Mouse (Mus musculus) thymus, adult 18-20 months (tissue): ENCODE results near the gene Tnni3.
"Not testable (repeated sequence)": the region's sequence is repeated elsewhere in the genome, so short reads cannot be mapped to it uniquely, and the experiment has no call there.

Experiments used
- DNase-seq, 2 experiments: peaks; one replicate each; pipeline ENCODE4 v3.0.0; 2022; ENCODE audit warnings: mixed read lengths in 2 of 2

Tnni3 gene

DNA sequence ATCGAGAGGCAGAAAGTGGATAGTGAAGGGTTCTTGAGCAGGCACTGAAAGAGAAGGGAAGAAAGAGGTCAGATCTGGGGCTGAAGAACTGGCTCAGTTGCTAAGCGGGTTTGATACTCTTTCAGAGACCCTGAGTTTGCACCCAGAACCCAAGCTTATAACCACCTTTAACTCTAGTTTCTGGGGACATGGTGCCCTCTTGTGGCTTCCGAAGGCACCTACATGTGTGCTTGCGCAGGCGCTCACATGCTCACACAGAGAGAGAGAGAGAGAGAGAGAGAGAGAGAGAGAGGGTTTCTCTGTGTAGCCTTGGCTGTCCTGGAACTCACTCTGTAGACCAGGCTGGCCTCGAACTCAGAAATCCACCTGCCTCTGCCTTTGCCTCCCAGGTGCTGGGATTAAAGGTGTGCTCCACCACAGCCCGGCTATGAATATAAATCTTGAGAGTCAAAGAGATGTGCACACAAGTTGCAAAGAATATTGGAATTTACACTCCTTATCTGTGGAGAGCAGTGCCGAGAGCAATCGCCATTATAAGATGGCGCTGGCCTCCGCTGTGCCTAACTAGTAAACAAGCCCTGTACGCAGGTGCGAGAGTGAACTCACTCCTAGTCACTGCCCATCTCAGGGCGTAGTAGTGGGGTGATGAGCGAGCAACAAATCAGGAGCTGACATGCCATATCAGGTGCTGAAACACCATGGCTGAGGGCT, at the start of gene Tnni3:
Tnni3 (minus strand) TSS at position 18 of the 711 bp plus-strand sequence.
- not testable (repeated sequence) for DNase-seq

DNA sequence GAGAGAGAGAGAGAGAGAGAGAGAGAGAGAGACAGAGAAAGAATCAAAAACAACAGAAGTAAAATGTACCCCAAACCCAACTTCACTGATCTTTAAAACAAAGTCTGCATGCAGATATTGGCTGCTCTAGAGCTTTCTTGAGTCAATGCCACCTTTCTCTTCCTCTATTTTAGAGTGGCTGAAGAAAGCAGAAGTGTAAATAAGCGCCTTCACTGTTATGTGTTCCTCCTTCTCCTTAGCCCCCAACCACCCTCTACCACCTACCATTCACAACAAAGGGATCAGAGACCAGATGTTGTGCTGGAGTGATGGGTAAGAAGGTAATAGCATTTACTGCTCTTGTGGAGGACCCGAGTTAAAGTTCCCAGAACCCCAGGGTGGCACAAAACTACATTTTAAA, 48.3 kb upstream of the Tnni3 start:
- not testable (repeated sequence) for DNase-seq

DNA sequence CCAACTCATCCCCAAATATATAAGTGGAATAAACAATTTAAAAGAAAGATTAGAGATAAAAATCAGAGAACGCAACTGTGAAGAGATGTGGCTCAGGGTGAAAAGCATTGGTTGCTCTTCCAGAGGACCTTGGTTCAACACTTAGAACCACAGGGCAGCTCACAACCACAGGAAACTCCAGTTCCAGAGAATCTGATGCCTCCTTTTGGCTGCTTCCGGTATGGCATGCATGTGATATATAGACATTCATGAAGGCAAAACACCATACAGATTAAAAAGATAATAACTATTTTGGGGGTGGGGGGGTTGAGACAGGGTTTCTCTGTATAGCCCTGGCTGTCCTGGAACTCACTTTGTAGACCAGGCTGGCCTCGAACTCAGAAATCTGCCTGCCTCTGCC, 38.6 kb upstream of the Tnni3 start:
- no peak for DNase-seq

DNA sequence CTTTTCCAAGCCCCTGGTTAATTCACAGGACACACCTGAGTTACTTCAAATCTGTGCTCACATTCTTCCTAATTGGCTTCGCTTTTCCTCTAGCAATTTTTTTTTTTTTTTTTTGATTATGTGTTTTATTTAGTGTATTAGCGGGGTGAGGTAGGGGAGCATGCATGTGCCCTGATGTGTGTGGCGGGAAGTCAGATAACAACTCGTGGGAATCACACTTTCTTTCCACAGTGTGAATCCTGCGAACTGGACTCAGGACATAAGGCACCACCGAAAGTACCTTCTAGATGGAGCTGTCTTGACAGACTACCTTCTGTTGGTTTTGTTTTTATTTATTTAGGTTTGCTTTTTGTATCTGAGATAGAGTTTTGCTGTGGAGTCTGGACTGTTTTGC, 33.1 kb upstream of the Tnni3 start:
- DNase-seq, result no peak

DNA sequence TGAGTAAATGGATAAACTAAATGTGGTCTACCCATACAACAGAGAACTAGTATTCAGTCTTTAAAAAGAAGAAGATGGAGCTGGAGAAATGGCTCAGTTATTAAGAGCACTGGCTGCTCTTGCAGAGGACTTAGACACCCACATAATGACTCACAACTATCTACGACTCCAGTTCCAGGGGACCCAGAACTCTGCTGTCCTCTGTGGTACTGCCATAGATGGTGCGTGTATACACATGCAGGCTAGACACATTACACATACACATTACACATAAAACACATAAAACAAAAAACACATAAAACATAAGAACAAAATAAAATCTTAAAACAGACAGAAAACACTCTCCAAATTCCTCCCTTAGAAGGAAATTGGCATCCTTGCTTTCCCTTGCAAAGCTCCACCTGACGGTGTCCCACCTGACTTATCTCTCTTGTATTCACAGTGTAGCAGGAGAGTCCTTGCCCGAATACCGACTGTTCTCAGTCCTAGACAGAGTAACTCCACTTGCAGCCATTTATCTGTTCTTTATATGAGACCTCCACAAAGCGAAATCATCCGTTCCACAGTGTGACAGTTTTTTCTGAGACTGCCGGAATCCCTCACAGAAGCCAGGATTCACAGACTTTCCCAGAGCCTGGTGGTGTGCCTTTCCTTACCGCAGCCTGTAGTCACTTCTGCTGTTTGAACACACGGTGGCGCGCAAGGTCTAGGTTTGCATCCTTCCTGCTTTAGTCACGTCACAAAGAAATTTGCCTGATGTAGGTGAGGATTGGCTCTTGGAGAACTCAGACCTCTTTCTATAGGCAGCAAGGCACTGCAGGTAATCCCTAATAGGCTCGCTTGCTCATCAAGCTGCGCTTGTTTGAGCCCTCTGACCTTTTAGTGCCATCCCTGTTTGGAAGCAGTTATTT, 32.5 kb upstream of the Tnni3 start:
- peak; percentile 43 to 49 for DNase-seq

DNA sequence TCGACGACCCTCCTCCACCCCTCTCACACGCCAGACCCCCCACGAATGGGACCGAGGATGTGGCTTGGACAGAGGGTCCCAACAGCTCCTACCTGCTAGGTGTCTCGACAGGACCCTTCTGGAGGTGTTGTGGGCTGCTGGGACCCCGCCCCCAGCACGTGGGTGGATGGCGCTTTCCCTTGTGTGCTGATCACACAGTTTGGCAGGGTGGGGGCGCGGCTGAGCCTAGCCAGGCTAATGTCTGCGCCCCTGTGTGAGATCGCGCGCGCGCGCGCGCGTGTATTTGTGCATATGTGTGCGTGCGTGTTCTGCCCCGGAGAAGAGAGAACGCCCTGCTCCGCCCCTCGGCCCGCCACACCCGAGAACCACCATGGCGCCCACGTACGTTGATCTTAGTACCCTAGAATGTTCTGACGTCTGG, 23.2 kb upstream of the Tnni3 start, which contains the start of gene Syt5:
Syt5 (minus strand) TSS at position 321 of the 421 bp plus-strand sequence.
- no peak for DNase-seq

DNA sequence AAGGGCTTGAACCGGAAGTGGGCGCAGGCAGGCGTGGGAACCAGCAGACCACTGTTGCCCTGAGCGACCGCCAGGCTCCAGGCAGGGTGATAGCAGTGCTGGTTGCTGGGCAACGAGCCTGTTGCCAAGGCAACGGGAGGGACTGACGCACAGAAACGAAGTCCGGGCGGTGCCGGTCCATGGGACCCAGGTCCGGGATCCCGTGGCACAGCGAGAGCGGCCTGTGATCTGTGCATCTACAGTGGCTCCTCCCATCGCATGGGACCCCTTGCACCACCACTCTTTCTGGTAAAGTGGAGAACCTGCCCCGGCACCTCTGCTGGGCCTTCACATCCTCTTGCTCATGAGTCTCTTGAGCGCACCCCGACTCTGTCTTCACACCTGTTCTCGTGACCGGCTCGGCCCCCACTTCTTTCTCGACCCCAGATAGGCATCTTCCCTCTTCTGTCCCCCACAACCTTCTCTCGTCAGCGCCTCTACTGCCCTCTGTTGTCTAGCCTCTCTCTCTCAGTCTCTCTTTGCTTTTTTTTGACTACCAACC, 22.6 kb upstream of the Tnni3 start:
- DNase-seq, result no peak

DNA sequence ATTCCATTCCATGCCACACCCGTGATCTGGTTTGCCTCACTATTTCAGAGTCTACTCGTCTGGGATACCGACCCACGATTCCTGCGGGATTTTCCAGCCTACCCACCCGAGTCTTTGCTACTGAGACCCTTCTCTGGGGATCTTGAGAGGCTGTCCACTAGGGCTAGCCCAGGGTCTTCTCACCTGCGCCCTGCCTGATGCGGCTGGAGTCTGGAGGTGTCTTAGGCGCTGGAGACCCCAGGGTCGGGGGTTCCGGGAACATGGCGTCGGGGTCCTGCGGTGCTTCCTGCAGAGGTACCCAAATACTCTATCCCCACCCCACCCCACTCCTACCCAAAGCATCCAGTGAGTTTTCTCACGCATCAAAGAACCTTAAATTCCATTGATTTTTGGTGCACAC, 22.0 kb upstream of the Tnni3 start:
- no peak for DNase-seq

DNA sequence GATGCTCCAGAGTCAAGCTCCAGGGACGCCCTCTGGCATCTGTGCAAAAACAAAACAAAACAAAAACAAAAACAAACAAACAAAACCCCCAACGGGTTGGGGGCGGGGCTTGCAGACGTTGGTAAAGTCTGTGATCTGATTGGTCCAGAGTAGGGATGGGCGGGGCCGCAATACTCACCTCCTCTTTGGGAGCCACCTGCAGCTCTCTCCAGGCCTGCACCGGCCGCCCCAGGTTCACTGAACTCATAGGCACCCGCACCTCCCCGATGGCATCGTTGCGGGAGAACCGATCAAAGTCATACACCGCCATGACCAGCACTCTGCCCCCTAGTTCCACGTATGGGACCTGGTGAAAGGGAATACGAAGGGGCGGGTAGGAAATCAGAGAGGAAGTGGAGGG, 18.0 kb upstream of the Tnni3 start:
- DNase-seq, result no peak

DNA sequence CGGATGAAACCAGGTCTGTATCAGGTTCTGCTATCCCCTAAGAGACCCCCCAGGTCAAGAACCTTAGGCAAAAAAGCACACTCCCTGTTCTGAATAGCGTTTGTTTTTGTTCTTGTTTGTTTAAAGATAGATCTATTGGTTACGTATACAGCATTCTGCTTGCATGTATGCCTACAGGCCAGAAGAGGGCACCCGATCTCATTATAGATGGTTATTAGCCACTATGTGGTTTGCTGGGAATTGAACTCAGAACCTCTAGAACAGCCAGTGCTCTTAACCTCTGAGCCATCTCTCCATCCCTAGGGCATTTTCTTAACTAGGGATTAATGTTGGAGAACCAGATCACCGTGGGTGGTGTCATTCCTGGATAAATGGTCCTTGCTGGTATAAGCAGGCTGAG, 17.3 kb upstream of the Tnni3 start:
- DNase-seq, result no peak

DNA sequence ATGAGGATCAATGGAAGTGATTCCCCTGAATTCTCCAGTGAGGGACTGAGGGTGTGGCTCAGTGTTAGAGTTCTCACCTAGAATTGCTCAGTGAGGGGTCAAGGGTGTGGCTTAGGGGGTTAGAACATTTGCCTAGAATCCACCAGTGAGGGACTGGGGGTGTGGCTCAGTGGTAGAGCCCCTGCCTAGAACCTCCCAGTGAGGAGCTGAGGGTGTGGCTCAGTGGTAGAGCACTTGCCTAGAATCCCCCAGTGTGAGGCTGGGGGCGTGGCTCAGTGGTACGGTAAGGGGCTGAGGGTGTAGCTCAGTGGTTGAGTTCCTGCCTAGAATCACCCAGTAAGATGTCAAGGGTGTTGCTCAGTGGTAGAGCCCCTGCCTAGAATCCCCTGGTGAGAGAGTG, 15.0 kb upstream of the Tnni3 start:
- DNase-seq, result no peak

DNA sequence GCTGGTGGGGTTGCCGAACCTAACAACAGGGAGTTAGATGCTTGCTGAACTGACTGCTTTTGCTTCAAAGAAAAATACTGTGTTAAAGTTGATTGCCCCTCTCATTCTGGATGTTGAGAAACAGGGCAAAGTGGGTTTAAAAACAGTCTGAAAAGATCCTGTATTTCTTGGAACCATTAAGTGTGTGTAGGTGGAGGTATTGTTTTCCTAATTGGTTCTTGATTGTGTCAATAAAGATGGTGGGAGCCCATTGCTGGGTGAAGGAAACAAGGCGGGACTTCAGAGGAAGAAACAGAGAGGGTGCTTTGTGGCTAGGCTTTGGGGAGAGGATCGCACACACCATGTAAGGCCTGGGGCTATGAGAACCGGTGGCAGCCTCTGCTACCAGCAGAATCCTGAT, 13.2 kb upstream of the Tnni3 start:
- DNase-seq, result no peak

DNA sequence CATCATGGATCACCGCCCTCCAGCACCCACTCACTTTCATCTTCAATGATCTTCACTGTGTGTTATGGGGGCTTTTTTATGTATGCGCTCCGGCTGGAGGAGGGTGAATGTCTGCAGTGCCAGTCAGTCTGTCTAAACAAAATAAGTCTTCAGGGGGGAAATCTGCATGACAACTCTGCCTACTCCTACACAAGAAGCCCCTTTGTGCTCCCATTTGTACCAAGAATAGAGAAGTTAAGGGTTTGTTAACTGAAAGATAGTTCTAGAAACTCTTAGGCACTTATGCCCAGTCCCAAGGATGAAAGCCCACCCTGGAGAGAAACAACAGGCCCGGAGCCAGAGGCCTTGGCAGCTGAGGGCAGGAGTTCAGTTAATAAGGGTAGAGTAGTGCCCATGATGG, 12.3 kb upstream of the Tnni3 start:
- DNase-seq, result no peak

DNA sequence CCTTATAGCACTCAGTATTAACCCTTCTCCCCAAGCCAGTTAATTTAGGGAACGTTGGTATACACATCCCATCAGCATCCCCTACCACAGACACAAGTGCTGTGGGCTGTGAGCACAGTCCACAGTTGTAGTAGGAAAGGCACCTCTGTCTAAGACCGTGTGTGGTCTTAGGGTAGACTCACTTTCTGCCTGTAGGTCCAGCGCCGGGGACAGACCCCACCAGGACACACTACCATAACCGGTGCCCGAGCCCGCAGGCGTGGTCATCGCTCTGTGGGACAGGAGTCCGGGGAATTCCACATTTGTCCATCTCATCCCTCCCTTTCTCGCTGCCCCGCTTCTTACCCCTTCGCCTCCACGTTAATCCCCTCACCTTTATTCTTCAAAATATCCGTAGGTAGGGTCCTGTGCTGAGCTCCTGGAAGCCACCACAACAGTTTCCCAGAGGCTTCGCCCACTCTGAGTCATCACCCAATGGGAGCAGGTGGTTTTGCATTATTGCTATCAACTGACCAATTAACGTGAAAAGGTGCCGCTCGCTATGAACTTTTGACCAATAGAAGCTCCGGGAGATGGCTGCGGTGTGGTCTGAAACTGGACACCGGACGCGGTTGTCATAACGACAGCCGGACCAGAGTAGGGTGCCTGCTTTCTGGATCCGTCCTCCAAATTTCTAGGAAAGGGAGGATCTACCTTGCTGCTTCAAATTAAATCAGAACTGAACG, 8.1 kb upstream of the Tnni3 start, which contains the start of gene Dnaaf3:
Dnaaf3 (minus strand) TSS at position 449 of the 725 bp plus-strand sequence.
- DNase-seq, result no peak

DNA sequence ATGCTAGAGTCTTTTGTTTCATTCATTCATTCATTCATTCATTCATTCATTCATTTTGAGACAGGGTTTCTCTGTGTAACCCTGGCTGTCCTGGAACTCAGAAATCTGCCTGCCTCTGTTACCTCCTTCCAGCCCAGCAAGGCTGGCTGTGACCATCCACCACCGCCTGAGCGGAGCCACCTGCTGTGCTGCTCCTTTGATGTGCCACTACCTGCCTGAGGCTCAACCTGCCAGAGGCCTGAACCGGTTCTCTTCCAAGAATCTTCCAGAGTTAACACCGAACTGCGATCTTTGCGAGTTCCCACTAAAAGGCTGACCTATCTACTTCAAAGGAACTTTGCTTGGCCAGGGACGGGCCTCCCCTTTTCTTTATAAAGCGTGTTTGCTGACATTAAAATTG, 6.1 kb upstream of the Tnni3 start:
- DNase-seq, result not testable (repeated sequence)

DNA sequence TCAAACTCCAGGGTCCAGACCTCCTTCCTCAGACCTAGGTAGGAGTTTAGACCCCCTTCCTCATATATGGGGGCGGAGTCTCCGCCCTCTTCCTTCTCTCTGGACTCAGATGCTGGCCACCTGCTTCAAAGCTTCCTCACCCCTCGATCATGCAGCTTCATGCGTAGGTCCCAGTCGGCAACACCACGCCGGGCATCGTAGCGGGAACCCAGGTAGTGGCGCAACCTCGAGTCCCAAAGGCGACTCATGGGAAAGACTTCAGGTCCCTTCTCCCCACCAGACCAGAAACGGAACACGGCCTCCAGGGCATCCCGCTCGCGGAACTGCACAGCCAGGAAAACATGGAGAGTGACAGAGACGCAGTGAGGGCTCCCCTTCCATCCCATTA, 3.3 kb upstream of the Tnni3 start:
- DNase-seq, result no peak

DNA sequence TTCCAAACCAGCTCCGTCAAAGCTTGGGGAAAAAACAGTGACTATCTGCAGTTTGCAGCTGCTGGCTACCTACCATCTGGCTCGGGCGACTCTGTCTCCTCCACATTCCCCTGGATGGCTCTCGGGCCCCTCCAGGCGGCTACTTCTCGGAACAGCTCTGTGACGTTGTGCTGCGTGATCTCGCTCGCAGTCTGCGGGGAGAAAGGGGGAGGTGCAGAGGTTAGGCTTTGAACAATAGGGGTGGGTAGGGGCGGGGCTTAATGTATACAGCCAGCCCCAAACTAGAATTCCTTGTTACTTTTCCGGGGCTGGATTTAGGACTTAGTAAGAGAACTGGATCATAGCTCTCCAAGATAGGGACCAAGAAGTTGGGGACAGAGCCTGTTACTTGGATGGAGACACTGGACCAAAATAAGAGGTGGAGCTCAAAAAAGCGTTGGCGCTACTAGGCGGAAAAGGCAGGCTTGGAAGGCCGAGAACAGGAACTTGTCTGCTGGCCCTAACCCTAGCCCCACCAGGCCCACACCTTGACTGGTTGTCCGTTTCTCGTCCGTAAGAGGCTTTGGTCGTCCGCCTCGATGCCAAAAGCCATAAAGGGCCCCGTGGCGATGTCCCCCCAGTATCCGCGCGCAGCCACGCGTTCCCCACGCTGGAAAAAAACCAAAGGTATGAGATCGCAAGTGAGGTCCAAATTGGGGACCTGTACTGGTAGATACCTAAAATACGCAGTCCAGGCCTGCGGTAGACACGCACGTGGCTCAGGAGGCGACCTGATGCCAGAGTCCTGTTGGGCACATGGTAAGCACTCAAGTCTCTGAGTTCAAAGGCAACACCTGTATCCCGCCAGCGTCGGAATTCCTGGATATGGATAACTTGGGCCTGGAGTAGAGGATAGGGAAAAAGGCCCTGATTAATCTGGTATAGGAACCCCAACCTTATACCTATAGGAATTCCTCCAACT, 2.6 kb upstream of the Tnni3 start:
- DNase-seq, result peak; percentile 60 to 62

DNA sequence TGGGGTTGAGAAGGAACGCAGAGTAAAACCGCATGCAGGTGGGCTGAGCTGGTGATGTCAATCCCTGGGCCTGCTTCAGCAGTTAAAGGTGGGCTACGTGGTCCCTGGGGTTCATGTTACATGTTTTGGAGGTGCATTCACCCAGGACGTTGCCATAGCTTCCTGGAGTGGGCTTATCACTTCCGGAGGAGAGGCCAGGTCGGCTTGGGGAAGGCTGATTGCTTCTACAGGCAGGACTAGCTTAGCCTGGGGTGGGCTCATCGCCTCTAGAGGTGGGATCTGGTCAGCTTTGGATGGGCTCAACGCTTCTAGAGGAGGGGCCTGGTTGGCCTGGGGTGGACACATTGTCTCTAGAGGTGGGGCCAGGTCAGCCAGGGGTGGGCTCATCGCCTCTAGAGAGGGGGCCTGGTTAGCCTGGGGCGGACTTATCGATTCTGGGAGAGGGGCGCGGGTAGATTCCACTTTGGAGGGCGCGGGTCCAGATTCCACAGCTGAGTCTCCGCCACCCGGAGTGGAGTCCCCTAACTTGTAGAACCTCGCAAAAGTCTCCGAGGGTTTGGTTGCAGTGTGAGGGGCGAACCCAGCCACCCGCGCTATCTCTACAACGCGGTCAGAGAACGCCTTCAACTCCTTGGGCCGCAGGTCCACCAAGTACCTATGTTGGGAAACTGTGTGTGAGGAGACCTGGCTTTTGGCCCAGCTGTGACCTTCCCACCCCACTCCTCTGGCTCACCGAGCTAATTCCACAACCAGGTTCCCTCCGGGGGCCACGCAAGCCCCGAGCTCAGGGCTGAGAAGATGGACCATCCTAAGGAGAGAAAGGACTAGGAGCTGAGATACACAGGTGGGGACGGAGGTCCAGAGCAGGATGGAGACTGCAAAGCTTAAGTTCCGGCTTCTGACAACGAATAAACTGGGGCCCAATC, 561 bp downstream of the Tnni3 start:
- no peak for DNase-seq

DNA sequence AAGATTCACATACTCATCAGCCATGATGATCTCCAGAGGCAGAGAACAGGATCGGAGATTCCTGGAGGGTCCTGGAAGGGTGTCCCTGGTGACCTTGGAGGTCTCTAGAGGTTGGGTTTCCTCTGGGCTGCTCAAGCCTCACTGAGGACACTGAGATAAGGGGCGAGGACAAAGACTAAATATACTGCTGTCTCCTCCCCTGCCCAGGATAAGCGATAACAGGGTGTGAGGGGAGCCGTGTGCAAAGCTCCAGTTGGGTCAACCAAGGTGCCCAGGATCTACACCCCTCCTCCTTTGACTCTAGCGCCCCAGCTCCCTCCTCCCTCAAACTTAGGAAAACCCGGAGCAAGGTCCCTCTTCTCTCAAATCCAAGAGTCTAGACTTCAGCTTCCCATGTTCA, 1.7 kb downstream of the Tnni3 start:
- no peak for DNase-seq

DNA sequence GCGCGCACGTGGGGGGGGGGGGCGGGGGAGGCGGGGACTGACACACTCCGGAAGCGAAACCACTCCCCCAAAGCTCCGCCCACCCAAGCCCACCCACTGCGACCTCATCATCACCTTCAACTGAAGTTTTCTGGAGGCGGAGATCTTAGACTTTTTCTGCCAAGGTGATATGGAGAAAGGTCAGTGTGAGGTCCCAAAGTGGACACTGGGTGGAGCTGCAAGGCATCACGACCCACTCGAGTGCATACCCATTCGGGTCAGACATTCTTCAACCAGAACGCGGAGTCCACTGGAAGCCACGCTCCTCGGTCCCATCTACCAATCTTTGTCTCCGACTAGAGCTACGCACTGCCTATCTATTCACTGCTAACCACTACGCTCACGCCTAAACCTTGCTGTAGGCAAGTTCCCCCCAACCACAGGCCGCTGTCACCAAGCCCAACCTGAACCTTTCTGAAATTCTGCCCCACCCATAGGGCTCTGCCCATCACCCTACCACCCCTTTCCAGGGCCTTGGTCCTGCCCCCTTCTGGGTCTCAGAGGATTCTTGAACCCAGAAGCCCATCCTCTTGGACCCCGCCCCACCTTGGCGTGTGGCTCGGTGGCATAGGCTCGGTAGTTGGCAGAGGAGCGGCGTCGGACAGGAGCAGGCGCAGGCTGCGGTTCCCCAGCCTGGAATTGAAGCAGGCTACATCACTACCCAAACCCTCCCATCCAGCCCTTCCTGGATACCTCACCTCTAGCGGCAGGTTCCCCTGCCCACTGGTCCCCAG, 2.6 kb downstream of the Tnni3 start:
- no peak for DNase-seq
